14 mouse cellular contexts compared by ENCODE assay signal in genomic region chrX:12285976-12286909, GRCm38 (mm10).
A peak's percentile ranks its signal among the peaks of the same experiment; 100 is the strongest.
DNase-seq lines count a peak whose midpoint lies in the region; ATAC-seq and TF ChIP-seq lines count a peak whose summit lies in the region.
"Had no signal": no experiment of that assay in that cellular context is flagged by ENCODE, and none has a peak within 500 bp of the region (broad histone marks: within the 10 kb centered on the region; RNA-seq: fewer than 3 reads in every experiment).

No protein-coding gene starts in this region.

- no peak overlapping the region for H3K27ac ChIP-seq in heart, embryonic 13.5 days (replicated peaks)
- peak overlapping the region; percentile 76 for H3K27ac ChIP-seq in midbrain, embryonic 10.5 days (replicated peaks)
- H3K27ac ChIP-seq in midbrain, embryonic 13.5 days: no peak overlapping the region
- H3K27ac ChIP-seq in embryonic facial prominence, embryonic 10.5 days (replicated peaks): peak overlapping the region; percentile 81
- no peak overlapping the region for H3K27ac ChIP-seq in limb, embryonic 14.5 days (replicated peaks; ENCODE audit: low read depth, low read length)
- H3K27ac ChIP-seq: hindbrain, embryonic 15.5 days; layer of hippocampus, adult 2 months had no signal

- peaks cover 61% of the 10 kb centered on the region for H3K27me3 ChIP-seq in heart, embryonic 13.5 days (replicated peaks)
- H3K27me3 ChIP-seq in midbrain, embryonic 10.5 days (ENCODE audit: low read depth, poor library complexity, severe bottlenecking): peaks cover 93% of the 10 kb centered on the region
- peaks cover 24% of the 10 kb centered on the region; the same call in 1 of the 2 replicates for H3K27me3 ChIP-seq in midbrain, embryonic 13.5 days
- H3K27me3 ChIP-seq in embryonic facial prominence, embryonic 10.5 days (replicated peaks; ENCODE audit: low read depth, poor library complexity, severe bottlenecking): peaks cover 76% of the 10 kb centered on the region
- no peaks in the 10 kb centered on the region; the same call in 1 of the 2 replicates for H3K27me3 ChIP-seq in limb, embryonic 14.5 days (ENCODE audit: control insufficient read depth, insufficient read depth, low read length)

- TF ChIP-seq POLR2A in limb, embryonic 14.5 days (IDR thresholded peaks at IDR 0.05; ENCODE audit: borderline replicate concordance, extremely low read depth, insufficient read depth, insufficient read length): no peak

- intact Hi-C loops in heart, postnatal 10 days (cut with DNase I): no loop called here

- no peaks in the 10 kb centered on the region for H3K9me3 ChIP-seq in heart, embryonic 13.5 days
- H3K9me3 ChIP-seq in midbrain, embryonic 10.5 days (replicated peaks): no peaks in the 10 kb centered on the region
- no peaks in the 10 kb centered on the region for H3K9me3 ChIP-seq in midbrain, embryonic 13.5 days
- no peaks in the 10 kb centered on the region for H3K9me3 ChIP-seq in embryonic facial prominence, embryonic 10.5 days
- no peaks in the 10 kb centered on the region for H3K9me3 ChIP-seq in limb, embryonic 14.5 days (ENCODE audit: control insufficient read depth, low read length)
- H3K9me3 ChIP-seq: hindbrain, embryonic 15.5 days; megakaryocyte, embryonic 14.5 days had no signal

- H3K4me2 ChIP-seq in heart, embryonic 13.5 days: peak overlapping the region; percentile 40; the same call in 1 of the 2 replicates
- H3K4me2 ChIP-seq in midbrain, embryonic 13.5 days (replicated peaks): no peak overlapping the region
- no peak overlapping the region; the same call in 1 of the 2 replicates for H3K4me2 ChIP-seq in limb, embryonic 14.5 days (replicated peaks; ENCODE audit: low read depth, low read length, severe bottlenecking)
- H3K4me2 ChIP-seq: hindbrain, embryonic 15.5 days; lung, embryonic 14.5 days had no signal

- no peak for ATAC-seq in heart, embryonic 13.5 days (ENCODE audit: extremely low read depth, insufficient number of reproducible peaks, low FRiP score, low TSS enrichment)
- no peak for ATAC-seq in midbrain, embryonic 13.5 days
- ATAC-seq in limb, embryonic 14.5 days (ENCODE audit: low FRiP score, low read depth): peak; percentile 23; the same call in 1 of the 2 replicates
- ATAC-seq: Patski had no signal

- no peak overlapping the region for H3K4me3 ChIP-seq in heart, embryonic 13.5 days
- H3K4me3 ChIP-seq in midbrain, embryonic 10.5 days: no peak overlapping the region
- H3K4me3 ChIP-seq in midbrain, embryonic 13.5 days (replicated peaks): no peak overlapping the region
- peak overlapping the region; percentile 16; the same call in 1 of the 2 replicates for H3K4me3 ChIP-seq in embryonic facial prominence, embryonic 10.5 days
- H3K4me3 ChIP-seq in limb, embryonic 14.5 days (replicated peaks; ENCODE audit: low read length): no peak overlapping the region
- H3K4me3 ChIP-seq: hindbrain, embryonic 15.5 days; layer of hippocampus, adult 2 months; megakaryocyte, embryonic 14.5 days had no signal

- 0 out of 2 replicates have a peak, but pooled peaks cover 7% of the 10 kb centered on the region for H3K4me1 ChIP-seq in heart, embryonic 13.5 days
- H3K4me1 ChIP-seq in midbrain, embryonic 10.5 days: peaks cover 50% of the 10 kb centered on the region
- peaks cover 10% of the 10 kb centered on the region for H3K4me1 ChIP-seq in midbrain, embryonic 13.5 days (replicated peaks)
- peaks cover 41% of the 10 kb centered on the region for H3K4me1 ChIP-seq in embryonic facial prominence, embryonic 10.5 days
- no peaks in the 10 kb centered on the region for H3K4me1 ChIP-seq in limb, embryonic 14.5 days (ENCODE audit: control insufficient read depth, insufficient read depth, low read length)
- H3K4me1 ChIP-seq: hindbrain, embryonic 15.5 days; megakaryocyte, embryonic 14.5 days had no signal

- no peak for DNase-seq in heart, postnatal 10 days
- DNase-seq in midbrain, embryonic 10.5 days (ENCODE audit: low spot score): peak; percentile 27
- peak; percentile 65 for DNase-seq in embryonic facial prominence, embryonic 10.5 days (ENCODE audit: low spot score)
- no peak for DNase-seq in limb, embryonic 14.5 days (ENCODE audit: low spot score)
- DNase-seq in right cerebral cortex, postnatal 14 days: no peak
- DNase-seq in ovary, postnatal 36 days (ENCODE audit: low spot score): no peak
- DNase-seq: adrenal gland, postnatal 10 days; lung, embryonic 14.5 days had no signal

- H3K9ac ChIP-seq in heart, embryonic 13.5 days: no peak overlapping the region
- no peak overlapping the region for H3K9ac ChIP-seq in midbrain, embryonic 13.5 days (replicated peaks)
- no peak overlapping the region for H3K9ac ChIP-seq in limb, embryonic 14.5 days (ENCODE audit: low read depth, low read length, severe bottlenecking)
- H3K9ac ChIP-seq: hindbrain, embryonic 15.5 days; lung, embryonic 14.5 days had no signal

- 24% methylated on average over 24 of the region's 24 CpGs for WGBS in heart, embryonic 13.5 days
- 14% methylated on average over 24 of the region's 24 CpGs for WGBS in midbrain, embryonic 10.5 days
- 16% methylated on average over 24 of the region's 24 CpGs for WGBS in midbrain, embryonic 13.5 days
- whole genome bisulfite sequencing in embryonic facial prominence, embryonic 10.5 days: 16% methylated on average over 24 of the region's 24 CpGs
- WGBS in limb, embryonic 14.5 days: 31% methylated on average over 23 of the region's 24 CpGs

- H3K36me3 ChIP-seq in heart, embryonic 13.5 days: no peaks in the 10 kb centered on the region
- no peaks in the 10 kb centered on the region for H3K36me3 ChIP-seq in midbrain, embryonic 10.5 days
- no peaks in the 10 kb centered on the region for H3K36me3 ChIP-seq in midbrain, embryonic 13.5 days
- no peaks in the 10 kb centered on the region for H3K36me3 ChIP-seq in embryonic facial prominence, embryonic 10.5 days (replicated peaks)
- H3K36me3 ChIP-seq in limb, embryonic 14.5 days (ENCODE audit: control insufficient read depth, insufficient read depth, low read length): no peaks in the 10 kb centered on the region
- H3K36me3 ChIP-seq: hindbrain, embryonic 15.5 days had no signal

Comparison
In these comparisons a context has a peak if more than half of its experiments do, and no peak if none do; other contexts are left out.
1. H3K27ac ChIP-seq: peak in midbrain, embryonic 10.5 days (single experiment) and embryonic facial prominence, embryonic 10.5 days (single experiment); none in heart, embryonic 13.5 days (single experiment), midbrain, embryonic 13.5 days (single experiment) and limb, embryonic 14.5 days (single experiment).
2. DNase-seq: peak in midbrain, embryonic 10.5 days (single experiment) and embryonic facial prominence, embryonic 10.5 days (single experiment); none in heart, postnatal 10 days (0 of 2), limb, embryonic 14.5 days (single experiment), right cerebral cortex, postnatal 14 days (single experiment) and ovary, postnatal 36 days (single experiment).